10 mouse cellular contexts compared by ENCODE assay signal in the genomic region with DNA sequence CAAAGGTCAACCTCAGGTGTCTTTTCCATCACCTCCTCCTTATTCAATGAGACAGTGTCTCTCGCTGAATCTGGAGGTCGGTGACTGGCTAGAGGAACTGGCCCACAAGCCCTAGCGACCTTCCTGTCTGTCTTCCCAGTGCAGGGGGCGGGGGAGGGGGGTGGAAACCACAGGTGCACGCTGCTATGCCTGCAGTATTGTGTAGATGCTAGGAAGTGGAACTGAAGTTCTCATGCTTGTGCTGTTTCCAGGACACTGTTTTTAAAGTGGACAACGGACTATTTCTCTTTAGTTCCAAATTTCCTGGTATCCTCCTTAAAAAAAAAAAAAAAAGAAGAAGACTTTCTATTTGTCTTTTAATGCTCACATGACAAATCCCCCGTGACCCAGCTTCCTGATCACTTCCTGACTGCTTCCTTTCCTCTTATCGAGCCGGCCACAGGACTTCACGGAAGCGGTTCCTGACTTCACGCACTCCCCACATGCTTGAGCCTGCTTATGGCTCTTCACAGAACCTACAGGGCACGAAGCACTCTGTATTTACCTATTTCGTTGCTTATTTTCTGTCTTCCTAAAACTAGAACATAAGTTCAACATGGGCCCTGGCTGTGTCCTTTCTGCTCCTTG. TPM values are rescaled to one million over a fixed set of nuclear protein-coding genes. Genes with fewer than 3 reads are reported as not detected.
DNase-seq lines count a peak whose midpoint lies in the region; ATAC-seq and TF ChIP-seq lines count a peak whose summit lies in the region.
"Had no signal": no experiment of that assay in that cellular context is flagged by ENCODE, and none has a peak within 500 bp of the region (broad histone marks: within the 10 kb centered on the region; RNA-seq: fewer than 3 reads in every experiment).

No protein-coding gene starts in this region.

- no peak for TF ChIP-seq POLR2A in lung, adult 2 months (IDR thresholded peaks at IDR 0.05; ENCODE audit: borderline replicate concordance, extremely low read depth, low read depth, low read length)

- peaks cover 11% of the 10 kb centered on the region for H3K4me1 ChIP-seq in lung, adult 2 months (ENCODE audit: control insufficient read depth, insufficient read depth, low read length)
- H3K4me1 ChIP-seq: forebrain, embryonic 10.5 days had no signal

- WGBS in lung, adult 2 months: 41% methylated on average over 14 of the region's 14 CpGs

- TF ChIP-seq CTCF in lung, adult 2 months (IDR thresholded peaks at IDR 0.05; ENCODE audit: insufficient read depth, low read length): no peak

- DNase-seq in lung, adult 2 months: no peak
- no peak for DNase-seq in lung, postnatal 4 days
- DNase-seq in ZHBTc4 (ENCODE audit: low read depth, low spot score): peak; percentile 53
- DNase-seq in gastrocnemius, postnatal 4 days (ENCODE audit: low spot score in 2 of 2): no peak
- DNase-seq: right cerebral cortex, postnatal 14 days had no signal

- peak; percentile 76 for ATAC-seq in CD4-positive, CD25-positive, alpha-beta regulatory T cell, adult 4 months
- ATAC-seq in megakaryocyte-erythroid progenitor cell, adult 5-6 weeks (replicated peaks; ENCODE audit: low FRiP score, low TSS enrichment, poor library complexity, severe bottlenecking): peak; percentile 12; the same call in 1 of the 2 replicates
- no peak for ATAC-seq in erythroid progenitor cell, adult 5-6 weeks (replicated peaks; ENCODE audit: low FRiP score, poor library complexity, severe bottlenecking)
- ATAC-seq: intestine, embryonic 16.5 days had no signal

- peak overlapping the region; percentile 8 for H3K4me3 ChIP-seq in lung, adult 2 months (replicated peaks; ENCODE audit: extremely low read depth, low read depth, low read length)
- H3K4me3 ChIP-seq: forebrain, embryonic 10.5 days had no signal

RNA-seq across cellular contexts. Expression of a gene that starts 19.9 kb away (rescaled TPM):
- polyA plus RNA-seq in lung, adult 2 months (2012; rRNA removed): 5.5 and 11.5 TPM in 2 replicates
- 10 to 100 TPM; 19.5 to 36.7 TPM for polyA plus RNA-seq in CD4-positive, CD25-positive, alpha-beta regulatory T cell, adult 4 months (2017; shearing (Covaris generic))
- 11.8 and 13.6 TPM in 2 replicates for total RNA-seq in megakaryocyte-erythroid progenitor cell, adult 5-6 weeks (2014; fragmentation: Nextera tagmentation)
- total RNA-seq in megakaryocyte-erythroid progenitor cell, adult 5-6 weeks (2017): 14.5 and 26.4 TPM in 2 replicates
- 10 to 100 TPM in 1 of 2 experiments, 1 to 10 TPM in 1; 9.9 to 10.9 TPM for total RNA-seq in gastrocnemius, postnatal 4 days (2021)
- total RNA-seq in erythroid progenitor cell, adult 5-6 weeks (2015; ENCODE audit: low replicate concordance): 8.6 and 17.2 TPM in 2 replicates
- total RNA-seq in erythroid progenitor cell, adult 5-6 weeks (2017; ENCODE audit: low replicate concordance): 4.8 and 9.2 TPM in 2 replicates

RNA-seq across cellular contexts. Expression of a gene that starts 20.0 kb away (rescaled TPM):
- 0.54 and 0.73 TPM in 2 replicates for polyA plus RNA-seq in lung, adult 2 months (2012; rRNA removed)
- under 1 TPM; 0.77 to 0.86 TPM for polyA plus RNA-seq in CD4-positive, CD25-positive, alpha-beta regulatory T cell, adult 4 months (2017; shearing (Covaris generic))
- total RNA-seq in megakaryocyte-erythroid progenitor cell, adult 5-6 weeks (2014; fragmentation: Nextera tagmentation): 1.1 and 2.0 TPM in 2 replicates
- 4.5 and 7.6 TPM in 2 replicates for total RNA-seq in megakaryocyte-erythroid progenitor cell, adult 5-6 weeks (2017)
- total RNA-seq in gastrocnemius, postnatal 4 days (2021): 1 to 10 TPM in 1 of 2 experiments, under 1 TPM in 1; 0.54 to 1.1 TPM
- total RNA-seq in erythroid progenitor cell, adult 5-6 weeks (2015; ENCODE audit: low replicate concordance): not detected in 2 replicates
- 2.6 and 9.1 TPM in 2 replicates for total RNA-seq in erythroid progenitor cell, adult 5-6 weeks (2017; ENCODE audit: low replicate concordance)

RNA-seq across cellular contexts. Expression of a gene that starts 27.3 kb away (rescaled TPM):
- 1.9 and 2.5 TPM in 2 replicates for polyA plus RNA-seq in lung, adult 2 months (2012; rRNA removed)
- polyA plus RNA-seq in CD4-positive, CD25-positive, alpha-beta regulatory T cell, adult 4 months (2017; shearing (Covaris generic)): under 1 TPM; 0.50 to 0.58 TPM
- 3.3 and 7.8 TPM in 2 replicates for total RNA-seq in megakaryocyte-erythroid progenitor cell, adult 5-6 weeks (2014; fragmentation: Nextera tagmentation)
- 3.9 and 6.2 TPM in 2 replicates for total RNA-seq in megakaryocyte-erythroid progenitor cell, adult 5-6 weeks (2017)
- 1 to 10 TPM in 1 of 2 experiments, under 1 TPM in 1; 0.96 to 1.4 TPM for total RNA-seq in gastrocnemius, postnatal 4 days (2021)
- total RNA-seq in erythroid progenitor cell, adult 5-6 weeks (2015; ENCODE audit: low replicate concordance): 2.9 TPM in 1 of 2 replicates, not detected in the other
- 3.6 and 3.7 TPM in 2 replicates for total RNA-seq in erythroid progenitor cell, adult 5-6 weeks (2017; ENCODE audit: low replicate concordance)

RNA-seq across cellular contexts. Expression of a gene that starts 27.4 kb away (rescaled TPM):
- 23.7 and 31.8 TPM in 2 replicates for polyA plus RNA-seq in lung, adult 2 months (2012; rRNA removed)
- 10 to 100 TPM; 22.6 to 27.8 TPM for polyA plus RNA-seq in CD4-positive, CD25-positive, alpha-beta regulatory T cell, adult 4 months (2017; shearing (Covaris generic))
- 24.5 and 55.2 TPM in 2 replicates for total RNA-seq in megakaryocyte-erythroid progenitor cell, adult 5-6 weeks (2014; fragmentation: Nextera tagmentation)
- 24.3 and 40.0 TPM in 2 replicates for total RNA-seq in megakaryocyte-erythroid progenitor cell, adult 5-6 weeks (2017)
- total RNA-seq in gastrocnemius, postnatal 4 days (2021): 10 to 100 TPM; 35.5 to 35.7 TPM
- total RNA-seq in erythroid progenitor cell, adult 5-6 weeks (2015; ENCODE audit: low replicate concordance): 17.2 and 19.5 TPM in 2 replicates
- total RNA-seq in erythroid progenitor cell, adult 5-6 weeks (2017; ENCODE audit: low replicate concordance): 5.6 and 14.4 TPM in 2 replicates

RNA-seq across cellular contexts. Expression of a gene that starts 28.1 kb away (rescaled TPM):
- 3.8 and 5.4 TPM in 2 replicates for polyA plus RNA-seq in lung, adult 2 months (2012; rRNA removed)
- 10 to 100 TPM; 31.9 to 40.6 TPM for polyA plus RNA-seq in CD4-positive, CD25-positive, alpha-beta regulatory T cell, adult 4 months (2017; shearing (Covaris generic))
- 24.5 and 30.2 TPM in 2 replicates for total RNA-seq in megakaryocyte-erythroid progenitor cell, adult 5-6 weeks (2014; fragmentation: Nextera tagmentation)
- total RNA-seq in megakaryocyte-erythroid progenitor cell, adult 5-6 weeks (2017): 34.9 and 35.0 TPM in 2 replicates
- 1 to 10 TPM; 8.5 to 8.7 TPM for total RNA-seq in gastrocnemius, postnatal 4 days (2021)
- total RNA-seq in erythroid progenitor cell, adult 5-6 weeks (2015; ENCODE audit: low replicate concordance): 29.8 and 29.9 TPM in 2 replicates
- 14.8 and 15.8 TPM in 2 replicates for total RNA-seq in erythroid progenitor cell, adult 5-6 weeks (2017; ENCODE audit: low replicate concordance)
